Mouse (Mus musculus): Measurements from ENCODE around the gene Nmu. TPM values are rescaled to one million over a fixed set of nuclear protein-coding genes. Genes with fewer than 3 reads are reported as not detected.

Nmu gene
- total and polyA plus RNA-seq, 3 experiments, result not detected

- Histone ChIP-seq H3K27me3 (replicated peaks) (no peaks in the 10 kb centered on the region), H3K9me3 (replicated peaks; ENCODE audit: low read length) (no peaks in the 10 kb centered on the region), H3K4me3 (replicated peaks in 1 of 3; ENCODE audit: low read depth in 2 of 3, low read length in 2 of 3, poor library complexity in 1 of 3) (no peak within 1 kb of the TSS), H3K4me2 (ENCODE audit: insufficient read depth, low read depth, poor library complexity, severe bottlenecking) (no peak within 1 kb of the TSS), H3K9ac (ENCODE audit: insufficient read depth, low read depth) (no peak within 1 kb of the TSS), H3K27ac (ENCODE audit: insufficient read depth, low read depth) (no peak within 1 kb of the TSS), H3K4me1 (ENCODE audit: control insufficient read depth in 1 of 2, insufficient read depth in 2 of 2) (no peaks in the 10 kb centered on the region), H3K36me3 (replicated peaks in 1 of 2; ENCODE audit: control insufficient read depth in 1 of 2, insufficient read depth in 1 of 2, low read length in 1 of 2) (no peaks in the 10 kb centered on the region), H3K79me2 (replicated peaks; ENCODE audit: control insufficient read depth, extremely low read depth, insufficient read depth, poor library complexity, severe bottlenecking) (no peaks in the 10 kb centered on the region)
- TF ChIP-seq CHD1 (IDR thresholded peaks at IDR 0.05; ENCODE audit: low read depth, low read length) (no peak), MYC (IDR thresholded peaks at IDR 0.05; ENCODE audit: low read depth, low read length) (no peak), MAFK (IDR thresholded peaks at IDR 0.05; ENCODE audit: insufficient replicate concordance, low read length) (no peak)
- dilution Hi-C loops (cut with MboI; ENCODE audit: extremely low pct_ligation_motif_present, extremely low pct_unique_long_range_greater_than_20kb, low sequenced_read_pairs) (no loop called here), in situ Hi-C loops (cut with MboI; ENCODE audit: low pct_ligation_motif_present, low pct_unique_long_range_greater_than_20kb, low sequenced_read_pairs) (no loop called here)
- no peak for DNase-seq (ENCODE audit: extremely low read depth)
Observed at GRCm38 (mm10) chr5:76330953-76331352, 32.6 kb downstream of the Nmu start, which contains the start of gene Pdcl2. Gene Pdcl2, minus strand, starts transcription at chr5:76331156.

DNA sequence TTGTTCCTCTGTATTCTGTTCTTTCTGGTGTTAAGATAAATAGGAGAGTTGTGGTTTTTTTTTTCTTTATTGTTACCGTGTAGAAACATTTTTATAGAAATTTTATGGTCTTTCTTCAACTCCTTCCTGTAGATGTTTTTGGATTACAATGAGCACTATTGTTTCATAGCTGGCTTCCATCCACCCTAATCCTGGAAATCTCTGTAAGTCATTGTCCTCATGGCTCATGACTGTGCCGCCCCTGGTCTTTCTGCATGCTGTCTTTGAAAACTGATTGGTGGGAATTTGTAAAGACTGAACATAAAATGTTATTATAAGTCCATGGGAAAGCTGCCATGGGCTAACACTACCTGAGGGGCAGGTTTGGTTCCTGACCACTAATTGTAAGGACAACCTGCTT lies 36.3 kb downstream of the Nmu start:
- in situ Hi-C loops (cut with MboI; ENCODE audit: low pct_ligation_motif_present, low pct_unique_long_range_greater_than_20kb, low sequenced_read_pairs), result no loop called here
- Histone ChIP-seq H3K27ac (ENCODE audit: insufficient read depth, low read depth) (no peak overlapping the region), H3K4me1 (ENCODE audit: control insufficient read depth in 1 of 2, insufficient read depth in 2 of 2) (no peaks in the 10 kb centered on the region), H3K9me3 (replicated peaks; ENCODE audit: low read length) (no peaks in the 10 kb centered on the region), H3K27me3 (replicated peaks) (no peaks in the 10 kb centered on the region), H3K4me3 (replicated peaks in 1 of 3; ENCODE audit: low read depth in 2 of 3, low read length in 2 of 3, poor library complexity in 1 of 3) (no peak overlapping the region), H3K4me2 (ENCODE audit: insufficient read depth, low read depth, poor library complexity, severe bottlenecking) (no peak overlapping the region), H3K79me2 (replicated peaks; ENCODE audit: control insufficient read depth, extremely low read depth, insufficient read depth, poor library complexity, severe bottlenecking) (no peaks in the 10 kb centered on the region), H3K36me3 (replicated peaks in 1 of 2; ENCODE audit: control insufficient read depth in 1 of 2, insufficient read depth in 1 of 2, low read length in 1 of 2) (no peaks in the 10 kb centered on the region), H3K9ac (ENCODE audit: insufficient read depth, low read depth) (no peak overlapping the region)
- TF ChIP-seq NRF1 (IDR thresholded peaks at IDR 0.05; ENCODE audit: low read depth, low read length), result no peak
- no peak for TF ChIP-seq ETS1 (conservative IDR thresholded peaks at IDR 0.05; ENCODE audit: low read depth, low read length)
- no peak for TF ChIP-seq BHLHE40 (IDR thresholded peaks at IDR 0.05; ENCODE audit: low read depth, low read length)
- TF ChIP-seq E2F4 (IDR thresholded peaks at IDR 0.05; ENCODE audit: insufficient replicate concordance, low read depth, low read length), result no peak
- no peak for TF ChIP-seq CHD2 (IDR thresholded peaks at IDR 0.05; ENCODE audit: low read length)
- no peak for TF ChIP-seq SIN3A (IDR thresholded peaks at IDR 0.05; ENCODE audit: low read length)
- TF ChIP-seq USF1 (IDR thresholded peaks at IDR 0.05; ENCODE audit: low read depth, low read length), result no peak
- no peak for TF ChIP-seq MAZ (IDR thresholded peaks at IDR 0.05; ENCODE audit: low read depth, low read length)
- TF ChIP-seq JUND (conservative IDR thresholded peaks at IDR 0.05; ENCODE audit: low read depth, low read length), result no peak
- TF ChIP-seq RAD21 (IDR thresholded peaks at IDR 0.05; ENCODE audit: low read depth, low read length), result no peak
- no peak for TF ChIP-seq SMC3 (IDR thresholded peaks at IDR 0.05; ENCODE audit: low read depth, low read length)
- no peak for TF ChIP-seq TBP (conservative IDR thresholded peaks at IDR 0.05; ENCODE audit: low read depth, low read length)
- no peak for TF ChIP-seq UBTF (IDR thresholded peaks at IDR 0.05; ENCODE audit: low read depth, low read length)
- no peak for TF ChIP-seq ZKSCAN1 (IDR thresholded peaks at IDR 0.05; ENCODE audit: borderline replicate concordance, low read depth, low read length)
- no peak for TF ChIP-seq CHD1 (IDR thresholded peaks at IDR 0.05; ENCODE audit: low read depth, low read length)
- dilution Hi-C loops (cut with MboI; ENCODE audit: extremely low pct_ligation_motif_present, extremely low pct_unique_long_range_greater_than_20kb, low sequenced_read_pairs), result no loop called here
- DNase-seq (ENCODE audit: extremely low read depth), result no peak

All from CH12.LX (cell line).